In the genomic region with DNA sequence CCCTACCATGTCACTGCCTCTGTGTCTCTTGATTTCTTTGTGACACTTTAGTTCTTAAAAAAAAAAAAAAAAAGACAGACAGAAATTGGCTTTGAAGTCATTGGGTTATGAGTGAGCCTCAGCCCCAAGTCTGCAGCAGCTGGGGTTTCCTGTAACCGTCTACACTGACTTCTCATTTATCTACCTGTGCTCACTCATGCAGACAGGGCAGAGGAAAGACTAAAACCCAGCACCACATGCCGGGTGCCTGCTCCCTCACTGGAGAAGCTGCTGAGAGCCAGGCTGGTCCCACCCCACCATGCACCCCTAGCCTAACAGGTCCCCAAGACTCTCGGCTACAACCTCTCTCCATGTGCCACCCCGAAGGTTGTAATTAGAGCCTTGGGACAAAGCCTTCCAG, we compare ENCODE assay signal across 17 mouse cellular contexts.
"Had no signal": no experiment of that assay in that cellular context is flagged by ENCODE, and none has a peak within 500 bp of the region (broad histone marks: within the 10 kb centered on the region; RNA-seq: fewer than 3 reads in every experiment).

No protein-coding gene starts in this region.

- H3K4me3 ChIP-seq: intestine, embryonic 15.5 days; kidney, embryonic 15.5 days; limb, embryonic 13.5 days; liver, embryonic 15.5 days; megakaryocyte, embryonic 14.5 days; midbrain, embryonic 15.5 days; neural tube, embryonic 13.5 days had no signal

- H3K9me3 ChIP-seq: intestine, embryonic 15.5 days; kidney, embryonic 15.5 days; limb, embryonic 13.5 days; liver, embryonic 15.5 days; megakaryocyte, embryonic 14.5 days; midbrain, embryonic 15.5 days; neural tube, embryonic 13.5 days had no signal

- DNase-seq: kidney, adult 2 months; kidney, postnatal 14 days; left cerebral cortex, postnatal 4 days; lung, adult 2 months; retina, postnatal 1 day; right cerebral cortex, postnatal 25 days; spleen, adult 18-20 months had no signal

- H3K4me2 ChIP-seq: intestine, embryonic 15.5 days; kidney, embryonic 15.5 days; limb, embryonic 13.5 days; liver, embryonic 11.5 days; liver, embryonic 15.5 days; midbrain, embryonic 11.5 days; midbrain, embryonic 15.5 days; neural tube, embryonic 13.5 days had no signal

- H3K9ac ChIP-seq: intestine, embryonic 15.5 days; kidney, embryonic 15.5 days; limb, embryonic 13.5 days; liver, embryonic 15.5 days; midbrain, embryonic 15.5 days; neural tube, embryonic 13.5 days had no signal

- H3K36me3 ChIP-seq: intestine, embryonic 15.5 days; kidney, embryonic 15.5 days; limb, embryonic 13.5 days; liver, embryonic 15.5 days; midbrain, embryonic 15.5 days; neural tube, embryonic 13.5 days had no signal

- ATAC-seq: intestine, embryonic 15.5 days; lung, postnatal 0 days; midbrain, embryonic 15.5 days had no signal

- H3K27ac ChIP-seq: intestine, embryonic 15.5 days; kidney, embryonic 15.5 days; limb, embryonic 13.5 days; liver, embryonic 15.5 days; midbrain, embryonic 15.5 days; neural tube, embryonic 13.5 days had no signal
